Mouse (Mus musculus) left cerebral cortex, adult 2 months (tissue): ENCODE measurements at regions not wholly inside any gene's neighbourhood (a gene's known extent, or its start where the extent isn't known, plus 50 kb on each side); places are given as distances from the start of the nearest gene placed in this dataset.

ENCODE experiments used
- DNase-seq, 2 experiments: peaks; one replicate each; pipeline ENCODE4 v3.0.0; 2021 to 2022; ENCODE audit warnings: low spot score in 2 of 2, mixed read lengths in 1 of 2; ENCODE audit errors: extremely low spot score in 1 of 2
- H3K27ac ChIP-seq: fragments of 200-600 bp; 2 replicates; pipeline ENCODE4 v1.8.1; 2022
- H3K4me3 ChIP-seq: fragments of 200-600 bp; 2 replicates; pipeline ENCODE4 v1.8.1; 2022
- CTCF ChIP-seq: fragments of 200-600 bp; IDR thresholded peaks from 2 replicates; pipeline ENCODE4 v1.8.1; 2022; ENCODE audit warnings: antibody characterized with exemption, mild to moderate bottlenecking, moderate library complexity
- intact Hi-C: fragments of 180-260 bp; cut with DNase I; formaldehyde crosslinking; loops from one replicate; pipeline ENCODE4 v1.15.1; 2025

GRCm38 (mm10) chr10:100931739-100932138 lies 341.5 kb downstream of the 1700017N19Rik start:
- no peak overlapping the region for H3K4me3 ChIP-seq
- no peak overlapping the region for H3K27ac ChIP-seq
- no peak for DNase-seq
- no peak for TF ChIP-seq CTCF
- intact Hi-C loops: no loop called here

GRCm38 (mm10) chr10:100958371-100958770 lies 368.1 kb downstream of the 1700017N19Rik start:
- H3K4me3 ChIP-seq: no peak overlapping the region
- no peak overlapping the region for H3K27ac ChIP-seq
- no peak for DNase-seq
- TF ChIP-seq CTCF: no peak
- intact Hi-C loops: no loop called here

GRCm38 (mm10) chr10:101003469-101003868 lies 413.2 kb downstream of the 1700017N19Rik start:
- intact Hi-C loops: no loop called here
- Histone ChIP-seq H3K4me3 (no peak overlapping the region), H3K27ac (no peak overlapping the region)
- no peak for TF ChIP-seq CTCF
- no peak for DNase-seq

GRCm38 (mm10) chr10:101004687-101005086 lies 414.4 kb downstream of the 1700017N19Rik start:
- Histone ChIP-seq H3K4me3 (no peak overlapping the region), H3K27ac (no peak overlapping the region)
- intact Hi-C loops: no loop called here
- DNase-seq: no peak
- TF ChIP-seq CTCF: no peak

- intact Hi-C loops: no loop called here
- no peak for DNase-seq
- Histone ChIP-seq H3K27ac (no peak overlapping the region), H3K4me3 (no peak overlapping the region)
- TF ChIP-seq CTCF: no peak
Measured at GRCm38 (mm10) chr10:101015416-101015815, 425.1 kb downstream of the 1700017N19Rik start.

GRCm38 (mm10) chr10:101038630-101039029 lies 448.3 kb downstream of the 1700017N19Rik start:
- intact Hi-C loops: no loop called here
- no peak for TF ChIP-seq CTCF
- Histone ChIP-seq H3K4me3 (no peak overlapping the region), H3K27ac (no peak overlapping the region)
- DNase-seq: no peak

GRCm38 (mm10) chr10:101039034-101039433 lies 448.8 kb downstream of the 1700017N19Rik start:
- Histone ChIP-seq H3K27ac (no peak overlapping the region), H3K4me3 (no peak overlapping the region)
- TF ChIP-seq CTCF: no peak
- DNase-seq: no peak
- intact Hi-C loops: no loop called here
